Comparison of ENCODE assay signal across 10 mouse cellular contexts in genomic region chr4:83256779-83257178, GRCm38 (mm10).
DNase-seq lines count a peak whose midpoint lies in the region; ATAC-seq and TF ChIP-seq lines count a peak whose summit lies in the region.
"Had no signal": no experiment of that assay in that cellular context is flagged by ENCODE, and none has a peak within 500 bp of the region (broad histone marks: within the 10 kb centered on the region; RNA-seq: fewer than 3 reads in every experiment).

No protein-coding gene starts in this region.

- WGBS in heart, embryonic 13.5 days = 62% methylated on average over 11 of the region's 11 CpGs
- WGBS in intestine, embryonic 15.5 days = 91% methylated on average over 11 of the region's 11 CpGs
- 65% methylated on average over 11 of the region's 11 CpGs for WGBS in hindbrain, embryonic 13.5 days
- WGBS in cerebellum, adult 2 months = 61% methylated on average over 11 of the region's 11 CpGs

- H3K36me3 ChIP-seq in heart, embryonic 13.5 days = no peaks in the 10 kb centered on the region
- no peaks in the 10 kb centered on the region for H3K36me3 ChIP-seq in intestine, embryonic 15.5 days
- H3K36me3 ChIP-seq in hindbrain, embryonic 13.5 days = 0 out of 2 replicates have a peak, but pooled peaks cover 2% of the 10 kb centered on the region

- peaks cover 9% of the 10 kb centered on the region for H3K4me1 ChIP-seq in heart, embryonic 13.5 days
- H3K4me1 ChIP-seq in intestine, embryonic 15.5 days (replicated peaks) = no peaks in the 10 kb centered on the region
- no peaks in the 10 kb centered on the region for H3K4me1 ChIP-seq in hindbrain, embryonic 13.5 days (replicated peaks)
- peaks cover 9% of the 10 kb centered on the region for H3K4me1 ChIP-seq in cerebellum, adult 2 months (ENCODE audit: control insufficient read depth, insufficient read depth, low read length)
- H3K4me1 ChIP-seq: hindbrain, embryonic 15.5 days had no signal

- no peak overlapping the region for H3K9ac ChIP-seq in heart, embryonic 13.5 days
- H3K9ac ChIP-seq in intestine, embryonic 15.5 days = no peak overlapping the region
- no peak overlapping the region for H3K9ac ChIP-seq in hindbrain, embryonic 13.5 days
- H3K9ac ChIP-seq: hindbrain, embryonic 15.5 days had no signal

- H3K4me2 ChIP-seq in heart, embryonic 13.5 days = no peak overlapping the region
- H3K4me2 ChIP-seq in intestine, embryonic 15.5 days (replicated peaks) = no peak overlapping the region
- no peak overlapping the region for H3K4me2 ChIP-seq in hindbrain, embryonic 13.5 days
- H3K4me2 ChIP-seq: hindbrain, embryonic 15.5 days had no signal

- no peaks in the 10 kb centered on the region for H3K27me3 ChIP-seq in heart, embryonic 13.5 days (replicated peaks)
- H3K27me3 ChIP-seq in intestine, embryonic 15.5 days (replicated peaks) = no peaks in the 10 kb centered on the region
- H3K27me3 ChIP-seq in hindbrain, embryonic 13.5 days = no peaks in the 10 kb centered on the region
- no peaks in the 10 kb centered on the region for H3K27me3 ChIP-seq in cerebellum, adult 2 months (ENCODE audit: control insufficient read depth, insufficient read depth, low read length)
- H3K27me3 ChIP-seq: hindbrain, embryonic 15.5 days had no signal

- no peak for TF ChIP-seq CTCF in cerebellum, adult 2 months (IDR thresholded peaks at IDR 0.05; ENCODE audit: borderline replicate concordance, insufficient read depth, low read depth, low read length)

- DNase-seq in lung, postnatal 36 days = peak; percentile 32
- no peak for DNase-seq in lung, postnatal 10 days
- DNase-seq in adrenal gland, adult 8-10 months = peak; percentile 51
- DNase-seq in kidney, postnatal 36 days = peak; percentile 33 to 42
- DNase-seq in cerebellum, adult 2 months = no peak
- DNase-seq: cerebellum, adult 11-12 months had no signal

- ATAC-seq in heart, embryonic 13.5 days (ENCODE audit: extremely low read depth, insufficient number of reproducible peaks, low FRiP score, low TSS enrichment) = no peak
- no peak for ATAC-seq in intestine, embryonic 15.5 days
- no peak for ATAC-seq in hindbrain, embryonic 13.5 days (ENCODE audit: low FRiP score)

- H3K4me3 ChIP-seq in heart, embryonic 13.5 days = no peak overlapping the region
- no peak overlapping the region for H3K4me3 ChIP-seq in intestine, embryonic 15.5 days (replicated peaks)
- no peak overlapping the region for H3K4me3 ChIP-seq in hindbrain, embryonic 13.5 days
- no peak overlapping the region for H3K4me3 ChIP-seq in cerebellum, adult 2 months (replicated peaks; ENCODE audit: insufficient read depth, low read depth, low read length)
- H3K4me3 ChIP-seq: hindbrain, embryonic 15.5 days had no signal

- peak overlapping the region; percentile 53 for H3K27ac ChIP-seq in heart, embryonic 13.5 days (replicated peaks)
- H3K27ac ChIP-seq in intestine, embryonic 15.5 days = no peak overlapping the region
- no peak overlapping the region for H3K27ac ChIP-seq in hindbrain, embryonic 13.5 days
- no peak overlapping the region for H3K27ac ChIP-seq in cerebellum, adult 2 months (ENCODE audit: insufficient read depth, low read length)
- H3K27ac ChIP-seq: hindbrain, embryonic 15.5 days had no signal

- H3K9me3 ChIP-seq in heart, embryonic 13.5 days = no peaks in the 10 kb centered on the region
- no peaks in the 10 kb centered on the region for H3K9me3 ChIP-seq in intestine, embryonic 15.5 days
- no peaks in the 10 kb centered on the region for H3K9me3 ChIP-seq in hindbrain, embryonic 13.5 days
- H3K9me3 ChIP-seq: hindbrain, embryonic 15.5 days had no signal

- TF ChIP-seq POLR2A in cerebellum, adult 2 months (IDR thresholded peaks at IDR 0.05; ENCODE audit: borderline replicate concordance, insufficient read depth, low read length) = no peak

Comparison
In these comparisons a context has a peak if more than half of its experiments do, and no peak if none do; other contexts are left out.
1. DNase-seq: peak in lung, postnatal 36 days (single experiment), adrenal gland, adult 8-10 months (single experiment) and kidney, postnatal 36 days (2 of 2); none in lung, postnatal 10 days (single experiment) and cerebellum, adult 2 months (0 of 2).